Mouse (Mus musculus): ENCODE data around the gene Phldb1. TPM values are rescaled to one million over a fixed set of nuclear protein-coding genes. Genes with fewer than 3 reads are reported as not detected.
"Not testable (repeated sequence)": the region's sequence is repeated elsewhere in the genome, so short reads cannot be mapped to it uniquely, and the experiment has no call there.

The Phldb1 gene
- polyA plus RNA-seq (2015; fragmentation: Nextera tagmentation; extraction: Ambion mirVana): 42.5 and 43.7 TPM in 2 replicates

GRCm38 (mm10) chr9:44734524-44735494, at the start of gene Phldb1:
Gene Phldb1 (minus strand): TSS chr9:44735198.
- Histone ChIP-seq H3K27me3 (0 out of 2 replicates have a peak, but pooled peaks cover 12% of the 10 kb centered on the region), H3K4me1 (replicated peaks) (peaks cover 34% of the 10 kb centered on the region), H3K4me2 (peak within 1 kb of the TSS; percentile 99), H3K9ac (peak within 1 kb of the TSS; percentile 80), H3K36me3 (no peaks in the 10 kb centered on the region), H3K9me3 (no peaks in the 10 kb centered on the region), H3K27ac (replicated peaks) (peak within 1 kb of the TSS; percentile 68), H3K4me3 (peak within 1 kb of the TSS; percentile 61)
- peak; percentile 67 for ATAC-seq (ENCODE audit: low read depth)
- WGBS: under 1% methylated on average over 46 of the region's 47 CpGs

GRCm38 (mm10) chr9:44772750-44773651, 38.0 kb upstream of the Phldb1 start:
- peaks cover 19% of the 10 kb centered on the region for H3K36me3 ChIP-seq
- no peaks in the 10 kb centered on the region for H3K27me3 ChIP-seq
- H3K9ac ChIP-seq: peak overlapping the region; percentile 87
- under 1% methylated on average over 41 of the region's 41 CpGs for WGBS
- peak; percentile 99 for ATAC-seq (ENCODE audit: low read depth)
- peak overlapping the region; percentile 90 for H3K4me2 ChIP-seq
- H3K4me3 ChIP-seq: peak overlapping the region; percentile 79
- H3K4me1 ChIP-seq (replicated peaks): peaks cover 23% of the 10 kb centered on the region
- peak overlapping the region; percentile 90 for H3K27ac ChIP-seq (replicated peaks)
- no peaks in the 10 kb centered on the region for H3K9me3 ChIP-seq

GRCm38 (mm10) chr9:44772392-44772749, 37.4 kb upstream of the Phldb1 start:
- peak overlapping the region; percentile 36; the same call in 1 of the 2 replicates for H3K9ac ChIP-seq
- H3K36me3 ChIP-seq: peaks cover 19% of the 10 kb centered on the region
- no peaks in the 10 kb centered on the region for H3K27me3 ChIP-seq
- H3K4me2 ChIP-seq: no peak overlapping the region
- no peak overlapping the region for H3K4me3 ChIP-seq
- peaks cover 23% of the 10 kb centered on the region for H3K4me1 ChIP-seq (replicated peaks)
- peak overlapping the region; percentile 39; the same call in 1 of the 2 replicates for H3K27ac ChIP-seq (replicated peaks)
- H3K9me3 ChIP-seq: no peaks in the 10 kb centered on the region
- no peak for ATAC-seq (ENCODE audit: low read depth)
- WGBS: 24% methylated on average over 5 of the region's 5 CpGs

DNA sequence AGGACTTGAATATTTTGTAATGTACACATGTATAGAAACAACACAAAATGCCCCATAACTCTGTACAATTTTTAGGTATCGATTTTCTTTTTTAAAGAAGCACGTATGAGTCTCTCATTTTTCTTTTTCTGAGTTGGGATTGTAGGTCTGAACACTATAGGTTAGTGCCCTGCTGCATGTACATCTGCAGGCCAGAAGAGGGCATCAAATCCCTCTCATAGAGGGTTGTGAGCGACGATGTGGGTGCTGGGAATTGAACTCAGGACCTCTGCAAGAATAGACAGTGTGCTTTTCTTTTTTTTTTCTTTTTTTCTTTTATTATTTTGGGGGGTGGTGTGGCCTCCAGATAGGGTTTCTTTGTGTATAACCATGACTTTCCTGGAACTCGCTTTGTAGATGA, 36.4 kb upstream of the Phldb1 start:
- H3K27me3 ChIP-seq: no peaks in the 10 kb centered on the region
- H3K9ac ChIP-seq: no peak overlapping the region
- no peaks in the 10 kb centered on the region for H3K9me3 ChIP-seq
- H3K4me2 ChIP-seq: no peak overlapping the region
- no peak overlapping the region for H3K4me3 ChIP-seq
- peaks cover 29% of the 10 kb centered on the region for H3K4me1 ChIP-seq (replicated peaks)
- 92% methylated on average over 5 of the region's 5 CpGs for WGBS
- H3K27ac ChIP-seq (replicated peaks): no peak overlapping the region
- H3K36me3 ChIP-seq: peaks cover 16% of the 10 kb centered on the region
- ATAC-seq (ENCODE audit: low read depth): no peak

DNA sequence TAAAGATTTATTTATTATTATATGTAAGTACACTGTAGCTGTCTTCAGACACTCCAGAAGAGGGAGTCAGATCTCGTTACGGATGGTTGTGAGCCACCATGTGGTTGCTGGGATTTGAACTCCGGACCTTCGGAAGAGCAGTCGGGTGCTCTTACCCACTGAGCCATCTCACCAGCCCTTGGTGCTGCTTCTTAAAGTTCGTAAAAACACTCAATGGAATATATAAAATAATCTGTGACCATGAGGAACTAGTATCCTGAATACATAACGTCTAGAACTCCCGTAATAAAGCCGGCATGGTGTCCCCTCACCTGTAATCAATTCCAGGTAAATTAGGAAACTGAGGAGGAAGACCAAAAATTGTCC, 33.0 kb upstream of the Phldb1 start:
- Histone ChIP-seq H3K4me1 (replicated peaks) (peaks cover 30% of the 10 kb centered on the region), H3K27ac (replicated peaks) (peak overlapping the region; percentile 59; the same call in 1 of the 2 replicates), H3K4me2 (peak overlapping the region; percentile 81), H3K4me3 (peak overlapping the region; percentile 99)
- WGBS: 39% methylated on average over 9 of the region's 9 CpGs
- H3K9ac ChIP-seq; H3K9me3 ChIP-seq; H3K36me3 ChIP-seq; H3K27me3 ChIP-seq; ATAC-seq (ENCODE audit: low read depth): not testable (repeated sequence)

- no peaks in the 10 kb centered on the region for H3K27me3 ChIP-seq
- peak within 1 kb of the TSS; percentile 96 for H3K27ac ChIP-seq (replicated peaks)
- ATAC-seq (ENCODE audit: low read depth): peak; percentile 92
- peak within 1 kb of the TSS; percentile 81 for H3K4me2 ChIP-seq
- peaks cover 30% of the 10 kb centered on the region for H3K4me1 ChIP-seq (replicated peaks)
- no peaks in the 10 kb centered on the region for H3K9me3 ChIP-seq
- under 1% methylated on average over 73 of the region's 82 CpGs for WGBS
- peak within 1 kb of the TSS; percentile 99 for H3K4me3 ChIP-seq
- H3K36me3 ChIP-seq: no peaks in the 10 kb centered on the region
- peak within 1 kb of the TSS; percentile 96 for H3K9ac ChIP-seq
Measured at GRCm38 (mm10) chr9:44767101-44768028, 32.4 kb upstream of the Phldb1 start, which contains the start of the genes Arcn1 and Ift46. Gene Arcn1 (minus strand): TSS chr9:44767845. Gene Ift46 (plus strand): TSS chr9:44767908.

- H3K9me3 ChIP-seq: no peaks in the 10 kb centered on the region
- no peak overlapping the region for H3K4me3 ChIP-seq
- H3K27me3 ChIP-seq: no peaks in the 10 kb centered on the region
- H3K36me3 ChIP-seq: peaks cover 23% of the 10 kb centered on the region
- H3K9ac ChIP-seq: no peak overlapping the region
- WGBS: 82% methylated on average over 2 of the region's 2 CpGs
- no peak for ATAC-seq (ENCODE audit: low read depth)
- peaks cover 19% of the 10 kb centered on the region for H3K4me1 ChIP-seq (replicated peaks)
- H3K27ac ChIP-seq (replicated peaks): no peak overlapping the region
- H3K4me2 ChIP-seq: no peak overlapping the region
Measured at GRCm38 (mm10) chr9:44760873-44761272, 25.9 kb upstream of the Phldb1 start.

GRCm38 (mm10) chr9:44748473-44748872, 13.5 kb upstream of the Phldb1 start:
- no peak overlapping the region for H3K27ac ChIP-seq (replicated peaks)
- no peaks in the 10 kb centered on the region for H3K4me1 ChIP-seq (replicated peaks)
- H3K9ac ChIP-seq: no peak overlapping the region
- no peaks in the 10 kb centered on the region for H3K9me3 ChIP-seq
- H3K36me3 ChIP-seq: peaks cover 93% of the 10 kb centered on the region
- WGBS: 92% methylated on average over 7 of the region's 7 CpGs
- no peak overlapping the region for H3K4me3 ChIP-seq
- no peak overlapping the region for H3K4me2 ChIP-seq
- no peaks in the 10 kb centered on the region for H3K27me3 ChIP-seq
- no peak for ATAC-seq (ENCODE audit: low read depth)

GRCm38 (mm10) chr9:44747341-44747740, 12.3 kb upstream of the Phldb1 start:
- ATAC-seq (ENCODE audit: low read depth): no peak
- Histone ChIP-seq H3K4me3 (no peak overlapping the region), H3K4me2 (no peak overlapping the region), H3K36me3 (peaks cover 93% of the 10 kb centered on the region), H3K9ac (no peak overlapping the region), H3K9me3 (no peaks in the 10 kb centered on the region), H3K27ac (replicated peaks) (no peak overlapping the region), H3K27me3 (no peaks in the 10 kb centered on the region), H3K4me1 (replicated peaks) (no peaks in the 10 kb centered on the region)
- WGBS: 97% methylated on average over 3 of the region's 3 CpGs

DNA sequence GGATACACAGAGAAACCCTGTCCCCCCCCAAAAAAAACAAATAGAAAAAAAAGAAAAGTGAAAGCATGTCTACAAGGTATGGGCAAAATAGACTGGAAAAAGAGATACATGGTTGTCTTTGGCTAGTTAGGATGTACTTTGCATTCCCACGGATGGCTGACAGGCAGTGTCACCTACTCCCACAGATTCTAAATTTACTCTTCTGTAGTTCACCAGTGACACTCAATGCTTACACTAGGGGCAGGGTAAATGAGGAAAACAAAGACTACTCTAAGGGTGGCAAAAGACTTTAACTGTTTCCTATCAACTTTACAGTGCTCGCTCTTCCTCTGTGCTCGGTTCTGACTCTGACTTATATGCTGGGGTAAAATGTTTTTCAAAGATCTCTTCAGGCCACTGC, 11.7 kb upstream of the Phldb1 start:
- H3K4me1 ChIP-seq (replicated peaks): no peaks in the 10 kb centered on the region
- peaks cover 89% of the 10 kb centered on the region for H3K36me3 ChIP-seq
- H3K9ac ChIP-seq: no peak overlapping the region
- H3K27ac ChIP-seq (replicated peaks): no peak overlapping the region
- no peak overlapping the region for H3K4me2 ChIP-seq
- no peak overlapping the region for H3K4me3 ChIP-seq
- H3K9me3 ChIP-seq: no peaks in the 10 kb centered on the region
- 92% methylated on average over 3 of the region's 3 CpGs for WGBS
- no peaks in the 10 kb centered on the region for H3K27me3 ChIP-seq
- ATAC-seq (ENCODE audit: low read depth): no peak

DNA sequence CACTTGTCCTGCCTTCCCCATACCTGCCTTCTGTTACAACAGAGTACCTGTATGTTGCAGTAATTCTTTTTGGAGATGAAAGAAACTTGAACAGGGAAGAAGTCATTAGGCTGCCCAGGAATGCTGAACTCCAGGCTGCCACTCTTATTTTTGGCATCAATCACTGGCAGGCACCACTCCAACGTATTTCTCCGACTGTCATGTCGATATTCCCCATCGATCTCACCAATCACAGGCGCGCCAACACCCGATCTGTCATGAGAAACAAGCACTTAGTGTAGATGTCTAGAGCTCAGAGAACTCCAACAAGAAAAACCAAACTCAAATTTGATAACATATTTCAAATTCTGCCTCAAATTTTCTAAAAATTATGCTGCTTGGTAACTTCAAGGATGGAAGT, 10.4 kb upstream of the Phldb1 start:
- 91% methylated on average over 7 of the region's 7 CpGs for WGBS
- Histone ChIP-seq H3K27ac (replicated peaks) (no peak overlapping the region), H3K27me3 (no peaks in the 10 kb centered on the region), H3K36me3 (peaks cover 83% of the 10 kb centered on the region), H3K4me3 (no peak overlapping the region), H3K4me2 (no peak overlapping the region), H3K9me3 (no peaks in the 10 kb centered on the region), H3K4me1 (replicated peaks) (no peaks in the 10 kb centered on the region), H3K9ac (no peak overlapping the region)
- ATAC-seq (ENCODE audit: low read depth): no peak
